Mouse (Mus musculus) limb, embryonic 15.5 days (tissue): ENCODE results near the gene Eya3. TPM values are rescaled to one million over a fixed set of nuclear protein-coding genes. Genes with fewer than 3 reads are reported as not detected.
"Not testable (repeated sequence)": the region's sequence is repeated elsewhere in the genome, so short reads cannot be mapped to it uniquely, and the experiment has no call there.

Source experiments
- ATAC-seq: fragments of 200-750 bp; cut with Nextera tagmentation; 2 replicates; pipeline ENCODE4 v1.8.0; 2017; ENCODE audit warnings: low read depth, moderate TSS enrichment; ENCODE audit not compliant: insufficient number of reproducible peaks, low FRiP score, low TSS enrichment
- H3K27ac ChIP-seq: fragments of 300-500 bp; sonication (generic); 2 replicates; pipeline ENCODE4 v1.5.1; 2015; ENCODE audit warnings: moderate library complexity, mild to moderate bottlenecking, inconsistent platforms
- H3K27me3 ChIP-seq: fragments of 300-500 bp; sonication (generic); 2 replicates; pipeline ENCODE4 v1.6.1; 2015; ENCODE audit warnings: inconsistent platforms
- H3K36me3 ChIP-seq: fragments of 300-500 bp; sonication (generic); 2 replicates; pipeline ENCODE4 v1.6.1; 2015; ENCODE audit warnings: inconsistent platforms
- H3K4me1 ChIP-seq: fragments of 300-500 bp; sonication (generic); 2 replicates; pipeline ENCODE4 v1.6.1; 2015; ENCODE audit warnings: inconsistent platforms
- H3K4me2 ChIP-seq: fragments of 300-500 bp; sonication (generic); 2 replicates; pipeline ENCODE4 v1.6.1; 2015; ENCODE audit warnings: mild to moderate bottlenecking, inconsistent platforms
- H3K4me3 ChIP-seq: fragments of 300-500 bp; sonication (generic); 2 replicates; pipeline ENCODE4 v1.5.1; 2015; ENCODE audit warnings: mild to moderate bottlenecking, inconsistent platforms
- H3K9ac ChIP-seq: fragments of 300-500 bp; sonication (generic); 2 replicates; pipeline ENCODE4 v1.6.1; 2015; ENCODE audit warnings: inconsistent platforms
- H3K9me3 ChIP-seq: fragments of 300-500 bp; sonication (generic); 2 replicates; pipeline ENCODE4 v1.6.1; 2016; ENCODE audit warnings: inconsistent platforms
- WGBS: fragments of 180-500 bp; shearing (Covaris S2); methylation state at CpG from one replicate; pipeline ENCODE4 v1.1.7; 2015; 5-methylcytosine and 5-hydroxymethylcytosine counted together
- polyA plus RNA-seq: library from polyadenylated mRNA; unstranded; fragments of >200 nt; fragmentation: Nextera tagmentation; extraction: Ambion mirVana; gene quantifications from 2 replicates; pipeline ENCODE4 v1.2.1, GENCODE M21; 2015

Gene Eya3
- polyA plus RNA-seq, 1 experiment from 2014 or later: 25.2 TPM

GRCm38 (mm10) chr4:132747664-132748259 lies 109.0 kb downstream of the Eya3 start:
- peak overlapping the region; percentile 33; the same call in 1 of the 2 replicates for H3K27ac ChIP-seq
- no peaks in the 10 kb centered on the region for H3K4me1 ChIP-seq
- H3K9me3 ChIP-seq: no peaks in the 10 kb centered on the region
- no peaks in the 10 kb centered on the region for H3K36me3 ChIP-seq
- H3K9ac ChIP-seq: no peak overlapping the region
- H3K27me3 ChIP-seq: no peaks in the 10 kb centered on the region
- WGBS: 69% methylated on average over 9 of the region's 9 CpGs
- ATAC-seq: no peak
- no peak overlapping the region for H3K4me3 ChIP-seq
- no peak overlapping the region for H3K4me2 ChIP-seq

GRCm38 (mm10) chr4:132748778-132749177 lies 110.0 kb downstream of the Eya3 start:
- no peak overlapping the region for H3K9ac ChIP-seq
- ATAC-seq: no peak
- H3K27ac ChIP-seq: no peak overlapping the region
- 88% methylated on average over 4 of the region's 4 CpGs for WGBS
- H3K4me3 ChIP-seq: no peak overlapping the region
- H3K4me2 ChIP-seq: no peak overlapping the region
- H3K9me3 ChIP-seq: no peaks in the 10 kb centered on the region
- no peaks in the 10 kb centered on the region for H3K4me1 ChIP-seq
- H3K36me3 ChIP-seq: no peaks in the 10 kb centered on the region
- no peaks in the 10 kb centered on the region for H3K27me3 ChIP-seq

- Histone ChIP-seq H3K4me1 (no peaks in the 10 kb centered on the region), H3K27ac (no peak overlapping the region), H3K9ac (no peak overlapping the region), H3K9me3 (no peaks in the 10 kb centered on the region), H3K27me3 (no peaks in the 10 kb centered on the region), H3K4me3 (no peak overlapping the region), H3K36me3 (no peaks in the 10 kb centered on the region), H3K4me2 (no peak overlapping the region)
- WGBS: 81% methylated on average over 6 of the region's 6 CpGs
- ATAC-seq: no peak
These were observed 110.6 kb downstream of the Eya3 start for GRCm38 (mm10) chr4:132749258-132749982.

DNA sequence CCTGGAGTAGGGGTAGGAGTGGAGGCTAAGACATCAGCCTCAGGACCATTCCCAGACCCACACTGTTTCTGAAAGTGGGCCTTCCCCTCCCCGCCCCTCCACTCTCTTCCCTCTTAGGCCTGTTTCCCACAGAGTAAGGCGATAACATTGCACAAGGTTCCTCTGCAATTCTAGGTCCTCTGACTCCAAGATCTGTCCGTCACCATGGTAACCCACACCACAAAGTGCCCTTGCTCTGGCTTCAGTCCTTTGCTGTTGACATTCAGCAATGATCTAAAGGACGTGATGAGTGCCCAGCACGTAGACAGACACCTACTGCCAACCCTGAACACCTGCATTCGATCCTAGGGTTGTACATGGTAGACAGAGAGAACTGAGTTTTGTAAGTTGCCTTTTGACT lies 114.2 kb downstream of the Eya3 start:
- no peak for ATAC-seq
- Histone ChIP-seq H3K4me2 (no peak overlapping the region), H3K9me3 (no peaks in the 10 kb centered on the region), H3K4me1 (peaks cover 9% of the 10 kb centered on the region), H3K36me3 (no peaks in the 10 kb centered on the region), H3K9ac (no peak overlapping the region), H3K27me3 (peaks cover 8% of the 10 kb centered on the region; the same call in 1 of the 2 replicates), H3K4me3 (no peak overlapping the region), H3K27ac (no peak overlapping the region)
- WGBS: 76% methylated on average over 6 of the region's 6 CpGs

DNA sequence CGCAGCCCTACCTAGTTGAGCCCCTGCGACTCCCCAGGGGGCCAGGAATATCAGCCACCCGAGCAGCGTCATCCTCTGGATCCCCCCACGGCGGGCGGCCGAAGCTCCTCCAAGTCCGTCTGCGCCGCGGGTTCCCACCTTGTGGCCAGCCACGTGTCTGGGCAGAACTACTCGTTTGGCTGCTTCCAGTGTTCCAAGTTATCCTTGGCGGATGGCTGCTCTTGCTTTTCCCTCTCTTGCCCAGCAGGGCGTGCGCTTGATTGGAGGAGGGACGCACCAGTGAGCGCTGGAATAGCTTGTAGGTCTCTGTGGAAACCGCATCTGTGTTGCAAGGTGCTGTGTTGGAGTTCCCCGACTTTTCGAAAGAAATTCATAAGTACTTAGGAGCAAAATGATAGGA lies 118.2 kb downstream of the Eya3 start, which contains the start of gene Smpdl3b:
TSS of gene Smpdl3b (minus strand) at position 279 of the 400 bp plus-strand sequence.
- Histone ChIP-seq H3K36me3 (no peaks in the 10 kb centered on the region), H3K27ac (no peak within 1 kb of the TSS), H3K9ac (peak within 1 kb of the TSS; percentile 42; the same call in 1 of the 2 replicates), H3K4me3 (peak within 1 kb of the TSS; percentile 47), H3K27me3 (peaks cover 11% of the 10 kb centered on the region; the same call in 1 of the 2 replicates), H3K9me3 (no peaks in the 10 kb centered on the region), H3K4me1 (peaks cover 9% of the 10 kb centered on the region), H3K4me2 (peak within 1 kb of the TSS; percentile 90)
- peak; percentile 91 for ATAC-seq
- under 1% methylated on average over 22 of the region's 22 CpGs for WGBS

GRCm38 (mm10) chr4:132757633-132758351 lies 119.0 kb downstream of the Eya3 start:
- Histone ChIP-seq H3K27ac (no peak overlapping the region), H3K4me2 (no peak overlapping the region; the same call in 1 of the 2 replicates), H3K4me3 (no peak overlapping the region), H3K27me3 (peaks cover 11% of the 10 kb centered on the region; the same call in 1 of the 2 replicates), H3K9ac (no peak overlapping the region), H3K36me3 (no peaks in the 10 kb centered on the region), H3K4me1 (peaks cover 9% of the 10 kb centered on the region), H3K9me3 (no peaks in the 10 kb centered on the region)
- 85% methylated on average over 7 of the region's 7 CpGs for WGBS
- ATAC-seq: no peak

- Histone ChIP-seq H3K27me3 (peaks cover 11% of the 10 kb centered on the region; the same call in 1 of the 2 replicates), H3K4me3 (no peak overlapping the region), H3K4me2 (no peak overlapping the region), H3K27ac (no peak overlapping the region), H3K9ac (no peak overlapping the region), H3K4me1 (peaks cover 9% of the 10 kb centered on the region), H3K36me3 (no peaks in the 10 kb centered on the region), H3K9me3 (no peaks in the 10 kb centered on the region)
- WGBS: 69% methylated on average over 3 of the region's 3 CpGs
- no peak for ATAC-seq
These were observed 121.5 kb downstream of the Eya3 start for GRCm38 (mm10) chr4:132760296-132760695.

- WGBS: 77% methylated on average over 6 of the region's 6 CpGs
- Histone ChIP-seq H3K27ac (no peak overlapping the region), H3K4me1 (no peaks in the 10 kb centered on the region), H3K9me3 (no peaks in the 10 kb centered on the region), H3K9ac (no peak overlapping the region), H3K36me3 (no peaks in the 10 kb centered on the region), H3K4me3 (no peak overlapping the region), H3K27me3 (peaks cover 7% of the 10 kb centered on the region; the same call in 1 of the 2 replicates), H3K4me2 (no peak overlapping the region)
- no peak for ATAC-seq
These were observed 123.8 kb downstream of the Eya3 start for GRCm38 (mm10) chr4:132762602-132763001.

DNA sequence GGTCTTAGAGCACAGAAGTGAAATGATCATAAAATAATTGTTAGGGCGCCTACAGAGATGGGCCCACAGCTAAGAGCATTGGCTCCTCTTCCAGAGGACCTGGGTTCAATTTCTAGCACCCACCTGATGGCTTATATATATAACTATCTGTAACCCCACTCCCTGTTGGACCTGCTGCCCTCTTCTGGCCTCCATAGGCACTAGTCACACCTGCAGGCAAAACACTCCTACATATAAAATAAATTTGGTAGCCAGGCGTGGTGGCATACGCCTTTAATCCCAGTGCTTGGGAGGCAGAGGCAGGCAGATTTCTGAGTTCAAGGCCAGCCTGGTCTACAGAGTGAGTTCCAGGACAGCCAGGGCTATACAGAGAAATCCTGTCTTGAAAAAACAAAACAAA lies 124.3 kb downstream of the Eya3 start:
- not testable (repeated sequence) for H3K9ac ChIP-seq, H3K27ac ChIP-seq, H3K27me3 ChIP-seq, ATAC-seq, H3K9me3 ChIP-seq, H3K4me3 ChIP-seq, H3K36me3 ChIP-seq, H3K4me1 ChIP-seq, H3K4me2 ChIP-seq
- WGBS: 87% methylated on average over 3 of the region's 3 CpGs

DNA sequence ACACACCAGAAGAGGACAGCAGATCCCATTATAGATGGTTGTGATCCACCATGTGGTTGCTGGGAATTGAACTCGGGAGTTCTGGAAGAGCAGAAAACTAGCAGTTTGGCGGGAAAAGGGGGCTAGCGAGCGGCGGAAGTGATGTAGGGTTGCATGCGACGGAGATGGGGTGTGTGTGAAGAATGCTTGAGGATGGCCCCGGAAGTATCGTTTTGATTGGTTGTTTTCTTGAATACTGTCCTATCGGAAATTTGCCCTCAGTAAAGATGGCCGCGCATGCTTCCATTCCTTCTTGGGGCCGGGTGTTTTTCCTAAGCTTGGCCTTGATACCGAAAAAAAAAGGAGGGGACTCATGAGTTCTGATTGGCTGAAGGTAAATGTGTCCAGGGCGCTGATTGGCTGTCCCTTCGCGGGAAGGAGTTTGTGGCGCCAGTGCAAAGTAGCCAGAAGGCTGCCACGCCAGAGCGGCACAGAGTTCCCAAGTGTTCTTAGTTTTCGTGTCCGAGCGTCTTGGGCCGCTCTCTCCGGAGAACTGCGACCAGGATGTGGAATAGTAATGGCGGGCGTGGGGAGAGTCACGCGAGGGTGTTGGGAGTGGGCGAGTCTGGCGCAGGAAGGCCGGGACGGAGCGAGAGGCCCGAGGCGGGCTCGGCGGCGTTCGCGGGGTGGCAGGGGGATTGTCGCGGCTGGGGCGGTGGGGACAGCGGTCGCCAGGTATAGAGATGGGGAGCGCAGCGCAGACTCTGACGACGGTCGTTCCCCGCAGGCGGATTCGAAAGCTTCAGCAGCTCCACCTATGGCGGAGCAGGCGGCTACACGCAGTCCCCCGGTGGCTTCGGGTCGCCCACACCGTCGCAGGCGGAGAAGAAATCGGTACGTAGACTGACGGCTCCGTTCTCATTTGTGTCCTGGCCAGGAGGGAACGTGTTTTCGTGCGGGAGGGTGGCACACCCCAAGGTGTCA lies 129.4 kb downstream of the Eya3 start, which contains the start of gene Rpa2:
TSS of gene Rpa2 (plus strand) at position 419 of the 963 bp plus-strand sequence.
- H3K4me3 ChIP-seq: peak within 1 kb of the TSS; percentile 71
- peak within 1 kb of the TSS; percentile 60 for H3K9ac ChIP-seq
- peaks cover 8% of the 10 kb centered on the region; the same call in 1 of the 2 replicates for H3K4me1 ChIP-seq
- peak within 1 kb of the TSS; percentile 56 for H3K4me2 ChIP-seq
- no peaks in the 10 kb centered on the region for H3K9me3 ChIP-seq
- ATAC-seq: peak; percentile 95
- peaks cover 31% of the 10 kb centered on the region for H3K36me3 ChIP-seq
- no peaks in the 10 kb centered on the region for H3K27me3 ChIP-seq
- whole genome bisulfite sequencing: under 1% methylated on average over 70 of the region's 71 CpGs
- peak within 1 kb of the TSS; percentile 81 for H3K27ac ChIP-seq

- Histone ChIP-seq H3K9ac (no peak overlapping the region), H3K27ac (no peak overlapping the region), H3K4me2 (no peak overlapping the region), H3K36me3 (peaks cover 65% of the 10 kb centered on the region), H3K9me3 (no peaks in the 10 kb centered on the region), H3K27me3 (no peaks in the 10 kb centered on the region), H3K4me3 (no peak overlapping the region), H3K4me1 (peaks cover 8% of the 10 kb centered on the region; the same call in 1 of the 2 replicates)
- 95% methylated on average over 9 of the region's 9 CpGs for WGBS
- ATAC-seq: no peak
These were observed 133.0 kb downstream of the Eya3 start for GRCm38 (mm10) chr4:132771776-132772175.
